Mouse (Mus musculus): ENCODE data around the gene Kdm7a. TPM values are rescaled to one million over a fixed set of nuclear protein-coding genes. Genes with fewer than 3 reads are reported as not detected.

Kdm7a gene
- polyA plus RNA-seq, 1 experiment from 2014 or later, result 5.8 TPM

- no peaks in the 10 kb centered on the region for H3K4me1 ChIP-seq (ENCODE audit: control insufficient read depth, insufficient read depth, low read length)
- WGBS, result 9% methylated on average over 49 of the region's 49 CpGs
- H3K4me2 ChIP-seq (ENCODE audit: low read depth, low read length), result peak overlapping the region; percentile 55
- H3K36me3 ChIP-seq (ENCODE audit: control insufficient read depth, insufficient read depth, low read length), result no peaks in the 10 kb centered on the region
- ATAC-seq (ENCODE audit: low read depth), result peak; percentile 42; the same call in 1 of the 2 replicates
- H3K27me3 ChIP-seq (ENCODE audit: control insufficient read depth, insufficient read depth, low read length), result peaks cover 22% of the 10 kb centered on the region
- no peak overlapping the region for H3K27ac ChIP-seq (ENCODE audit: low read depth, low read length)
- peak overlapping the region; percentile 55 for H3K9ac ChIP-seq (replicated peaks; ENCODE audit: low read depth, low read length)
- peak overlapping the region; percentile 68 for H3K4me3 ChIP-seq (ENCODE audit: low read depth, low read length)
- no peaks in the 10 kb centered on the region for H3K9me3 ChIP-seq (ENCODE audit: control insufficient read depth, low read length)
Measured at GRCm38 (mm10) chr6:39118456-39118881, 88.1 kb downstream of the Kdm7a start.

DNA sequence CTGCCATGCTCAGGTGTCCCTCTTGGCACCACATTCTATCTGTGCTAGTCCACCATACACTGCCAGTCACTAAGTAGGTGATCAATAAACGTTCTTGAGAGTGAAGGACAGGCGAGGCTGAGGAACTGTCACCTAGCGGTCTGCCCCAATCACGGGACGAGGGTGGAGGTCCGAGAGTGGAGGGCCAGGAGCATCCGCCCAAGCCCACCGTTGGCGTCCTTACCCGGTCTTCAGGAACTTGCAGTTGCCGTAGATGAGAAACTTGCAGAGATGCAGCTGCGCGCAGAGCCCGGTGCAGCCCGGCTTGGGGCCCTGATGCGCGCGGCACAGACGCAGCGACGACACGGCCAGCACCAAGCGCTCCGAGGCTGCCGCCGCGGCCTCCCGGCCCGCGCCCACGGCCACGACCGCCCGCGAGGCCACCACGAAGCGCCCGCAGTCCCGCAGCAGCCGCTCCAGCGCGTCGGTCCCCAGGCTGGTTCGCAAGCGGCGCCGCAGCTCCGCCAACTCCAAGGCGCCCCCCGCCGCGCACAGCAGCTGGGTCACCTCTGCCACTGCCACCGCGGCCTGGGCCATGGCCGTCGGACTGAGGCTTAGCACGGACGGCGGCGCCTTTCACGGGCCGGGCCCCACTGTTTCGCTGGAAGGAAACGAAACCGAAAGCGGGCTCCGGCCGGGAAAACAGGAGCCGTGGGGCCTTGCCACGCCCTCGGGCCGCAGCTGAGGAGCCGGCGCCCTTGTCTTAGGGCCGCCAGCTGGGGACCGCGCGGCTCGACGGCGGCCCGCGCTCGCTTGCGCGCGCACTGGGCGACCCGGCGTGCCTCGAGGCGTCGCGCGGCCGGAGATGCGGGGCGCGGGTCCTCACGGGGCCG lies 88.8 kb downstream of the Kdm7a start, which contains the start of gene Parp12:
TSS of gene Parp12 (minus strand) at position 766 of the 872 bp plus-strand sequence.
- Histone ChIP-seq H3K4me1 (ENCODE audit: control insufficient read depth, insufficient read depth, low read length) (no peaks in the 10 kb centered on the region), H3K36me3 (ENCODE audit: control insufficient read depth, insufficient read depth, low read length) (no peaks in the 10 kb centered on the region), H3K4me2 (ENCODE audit: low read depth, low read length) (peak within 1 kb of the TSS; percentile 55), H3K9me3 (ENCODE audit: control insufficient read depth, low read length) (no peaks in the 10 kb centered on the region), H3K4me3 (ENCODE audit: low read depth, low read length) (peak within 1 kb of the TSS; percentile 68), H3K27me3 (ENCODE audit: control insufficient read depth, insufficient read depth, low read length) (peaks cover 22% of the 10 kb centered on the region), H3K9ac (replicated peaks; ENCODE audit: low read depth, low read length) (peak within 1 kb of the TSS; percentile 55), H3K27ac (ENCODE audit: low read depth, low read length) (no peak within 1 kb of the TSS)
- peak; percentile 86 for ATAC-seq (ENCODE audit: low read depth)
- 2% methylated on average over 81 of the region's 101 CpGs for WGBS

- no peak for ATAC-seq (ENCODE audit: low read depth)
- Histone ChIP-seq H3K36me3 (ENCODE audit: control insufficient read depth, insufficient read depth, low read length) (no peaks in the 10 kb centered on the region), H3K9me3 (ENCODE audit: control insufficient read depth, low read length) (no peaks in the 10 kb centered on the region), H3K4me1 (ENCODE audit: control insufficient read depth, insufficient read depth, low read length) (no peaks in the 10 kb centered on the region), H3K27ac (ENCODE audit: low read depth, low read length) (no peak overlapping the region), H3K4me3 (ENCODE audit: low read depth, low read length) (no peak overlapping the region), H3K9ac (replicated peaks; ENCODE audit: low read depth, low read length) (no peak overlapping the region), H3K4me2 (ENCODE audit: low read depth, low read length) (no peak overlapping the region), H3K27me3 (ENCODE audit: control insufficient read depth, insufficient read depth, low read length) (peaks cover 22% of the 10 kb centered on the region)
- WGBS, result 81% methylated on average over 1 of the region's 1 CpGs
Measured at GRCm38 (mm10) chr6:39115438-39115837, 91.2 kb downstream of the Kdm7a start.

DNA sequence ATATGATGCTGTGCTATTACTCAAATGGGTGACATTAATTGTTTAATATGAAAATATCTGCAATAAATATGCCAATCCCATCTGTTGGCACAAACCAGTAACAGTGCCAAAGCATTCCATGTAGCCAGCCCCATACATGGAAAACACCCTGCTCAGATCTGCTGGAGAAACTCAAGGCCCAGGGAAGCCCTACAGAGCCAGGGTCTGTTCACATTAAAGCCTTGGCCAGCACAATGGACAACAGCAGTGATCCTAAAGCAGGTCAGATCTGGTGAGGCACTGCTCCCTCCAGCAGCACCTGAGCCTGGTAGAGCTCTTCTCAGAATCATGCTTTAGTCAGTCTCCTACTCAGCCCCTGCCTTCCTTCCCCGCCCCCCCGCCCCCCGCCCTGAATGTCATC lies 93.4 kb downstream of the Kdm7a start:
- Histone ChIP-seq H3K4me1 (ENCODE audit: control insufficient read depth, insufficient read depth, low read length) (no peaks in the 10 kb centered on the region), H3K36me3 (ENCODE audit: control insufficient read depth, insufficient read depth, low read length) (no peaks in the 10 kb centered on the region), H3K4me2 (ENCODE audit: low read depth, low read length) (no peak overlapping the region), H3K9me3 (ENCODE audit: control insufficient read depth, low read length) (no peaks in the 10 kb centered on the region), H3K27ac (ENCODE audit: low read depth, low read length) (no peak overlapping the region), H3K4me3 (ENCODE audit: low read depth, low read length) (no peak overlapping the region), H3K27me3 (ENCODE audit: control insufficient read depth, insufficient read depth, low read length) (peaks cover 16% of the 10 kb centered on the region), H3K9ac (replicated peaks; ENCODE audit: low read depth, low read length) (no peak overlapping the region)
- WGBS, result 100% methylated on average over 3 of the region's 3 CpGs
- no peak for ATAC-seq (ENCODE audit: low read depth)

DNA sequence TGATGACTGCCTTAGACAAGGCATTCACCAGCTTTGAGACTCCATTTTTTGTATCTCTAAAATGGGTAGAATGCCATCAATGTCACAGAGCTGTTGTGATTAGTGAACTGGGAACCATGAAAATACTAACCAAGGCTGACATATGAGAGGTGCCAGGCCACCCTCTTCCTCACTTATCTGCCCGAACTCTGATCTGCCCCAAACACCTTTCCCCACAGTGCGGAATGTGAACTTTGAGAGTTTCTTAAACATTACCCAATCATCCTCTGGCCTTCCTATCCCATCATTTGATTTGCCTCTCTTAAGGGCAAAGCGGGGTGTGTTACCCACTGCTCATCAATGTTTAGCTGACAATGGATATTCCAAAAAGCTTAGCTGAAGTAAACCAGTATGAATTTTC lies 93.9 kb downstream of the Kdm7a start:
- Histone ChIP-seq H3K4me1 (ENCODE audit: control insufficient read depth, insufficient read depth, low read length) (no peaks in the 10 kb centered on the region), H3K27me3 (ENCODE audit: control insufficient read depth, insufficient read depth, low read length) (peaks cover 12% of the 10 kb centered on the region), H3K27ac (ENCODE audit: low read depth, low read length) (no peak overlapping the region), H3K9me3 (ENCODE audit: control insufficient read depth, low read length) (no peaks in the 10 kb centered on the region), H3K4me3 (ENCODE audit: low read depth, low read length) (no peak overlapping the region), H3K36me3 (ENCODE audit: control insufficient read depth, insufficient read depth, low read length) (no peaks in the 10 kb centered on the region), H3K4me2 (ENCODE audit: low read depth, low read length) (no peak overlapping the region), H3K9ac (replicated peaks; ENCODE audit: low read depth, low read length) (no peak overlapping the region)
- ATAC-seq (ENCODE audit: low read depth), result no peak
- WGBS, result 95% methylated on average over 3 of the region's 3 CpGs

- Histone ChIP-seq H3K4me2 (ENCODE audit: low read depth, low read length) (no peak overlapping the region), H3K27me3 (ENCODE audit: control insufficient read depth, insufficient read depth, low read length) (no peaks in the 10 kb centered on the region), H3K9me3 (ENCODE audit: control insufficient read depth, low read length) (no peaks in the 10 kb centered on the region), H3K27ac (ENCODE audit: low read depth, low read length) (no peak overlapping the region), H3K9ac (replicated peaks; ENCODE audit: low read depth, low read length) (no peak overlapping the region), H3K4me1 (ENCODE audit: control insufficient read depth, insufficient read depth, low read length) (no peaks in the 10 kb centered on the region), H3K4me3 (ENCODE audit: low read depth, low read length) (no peak overlapping the region), H3K36me3 (ENCODE audit: control insufficient read depth, insufficient read depth, low read length) (no peaks in the 10 kb centered on the region)
- 59% methylated on average over 2 of the region's 2 CpGs for WGBS
- no peak for ATAC-seq (ENCODE audit: low read depth)
Measured at GRCm38 (mm10) chr6:39106812-39107211, 99.8 kb downstream of the Kdm7a start.

DNA sequence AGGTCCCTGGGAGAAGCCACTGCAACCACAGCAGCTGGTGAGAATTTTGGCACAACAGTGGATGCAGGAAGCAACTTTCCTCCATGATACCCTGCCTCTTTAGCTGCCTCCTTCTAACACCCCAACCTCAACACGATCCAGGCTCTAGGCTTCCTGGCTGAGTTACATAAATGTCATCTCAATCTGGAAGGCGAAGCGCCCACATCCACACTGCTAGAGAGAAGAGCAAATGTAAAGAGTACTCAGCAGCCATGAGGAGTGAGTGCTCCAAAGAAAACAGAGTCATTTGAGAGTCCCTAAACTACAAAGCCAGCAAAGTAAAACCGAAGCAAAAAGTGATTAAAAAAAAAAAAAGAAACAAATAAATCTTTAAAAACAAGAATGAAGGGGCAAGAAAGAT lies 102.0 kb downstream of the Kdm7a start:
- Histone ChIP-seq H3K27ac (ENCODE audit: low read depth, low read length) (no peak overlapping the region), H3K9me3 (ENCODE audit: control insufficient read depth, low read length) (no peaks in the 10 kb centered on the region), H3K27me3 (ENCODE audit: control insufficient read depth, insufficient read depth, low read length) (no peaks in the 10 kb centered on the region), H3K36me3 (ENCODE audit: control insufficient read depth, insufficient read depth, low read length) (no peaks in the 10 kb centered on the region), H3K4me1 (ENCODE audit: control insufficient read depth, insufficient read depth, low read length) (no peaks in the 10 kb centered on the region), H3K4me2 (ENCODE audit: low read depth, low read length) (no peak overlapping the region), H3K9ac (replicated peaks; ENCODE audit: low read depth, low read length) (no peak overlapping the region), H3K4me3 (ENCODE audit: low read depth, low read length) (no peak overlapping the region)
- ATAC-seq (ENCODE audit: low read depth), result no peak
- WGBS, result 91% methylated on average over 4 of the region's 4 CpGs

Other genes starting within 250 kb of the Kdm7a start
- 1.6 and 4.0 TPM in 2 replicates for gene Parp12, start 88.4 kb downstream of the Kdm7a start, polyA plus RNA-seq (2014; fragmentation: Nextera tagmentation; extraction: Ambion mirVana)
- 60.5 and 68.8 TPM in 2 replicates for gene Slc37a3, start 170.9 kb upstream of the Kdm7a start, polyA plus RNA-seq (2014; fragmentation: Nextera tagmentation; extraction: Ambion mirVana)
- 0.22 TPM in 1 of 2 replicates, not detected in the other for gene Rab19, start 174.4 kb upstream of the Kdm7a start, polyA plus RNA-seq (2014; fragmentation: Nextera tagmentation; extraction: Ambion mirVana)
- 260 and 271 TPM in 2 replicates for gene Mkrn1, start 213.7 kb upstream of the Kdm7a start, polyA plus RNA-seq (2014; fragmentation: Nextera tagmentation; extraction: Ambion mirVana)